Mouse (Mus musculus) left cerebral cortex, adult 2 months (tissue): ENCODE measurements around the gene Zfp638. TPM values are rescaled to one million over a fixed set of nuclear protein-coding genes. Genes with fewer than 3 reads are reported as not detected.

ENCODE experiments used
- DNase-seq, 2 experiments: peaks; one replicate each; pipeline ENCODE4 v3.0.0; 2021 to 2022; ENCODE audit warnings: low spot score in 2 of 2, mixed read lengths in 1 of 2; ENCODE audit errors: extremely low spot score in 1 of 2
- H3K27ac ChIP-seq: fragments of 200-600 bp; 2 replicates; pipeline ENCODE4 v1.8.1; 2022
- H3K4me3 ChIP-seq: fragments of 200-600 bp; 2 replicates; pipeline ENCODE4 v1.8.1; 2022
- CTCF ChIP-seq: fragments of 200-600 bp; IDR thresholded peaks from 2 replicates; pipeline ENCODE4 v1.8.1; 2022; ENCODE audit warnings: antibody characterized with exemption, mild to moderate bottlenecking, moderate library complexity
- intact Hi-C: fragments of 180-260 bp; cut with DNase I; formaldehyde crosslinking; loops from one replicate; pipeline ENCODE4 v1.15.1; 2025
- total RNA-seq, 2 experiments: library from RNA; stranded (reverse); gene quantifications; 2 replicates each; pipeline ENCODE4 v1.2.3; 2021

The Zfp638 gene
- total RNA-seq, 2 experiments from 2014 or later, result 132 to 134 TPM

DNA sequence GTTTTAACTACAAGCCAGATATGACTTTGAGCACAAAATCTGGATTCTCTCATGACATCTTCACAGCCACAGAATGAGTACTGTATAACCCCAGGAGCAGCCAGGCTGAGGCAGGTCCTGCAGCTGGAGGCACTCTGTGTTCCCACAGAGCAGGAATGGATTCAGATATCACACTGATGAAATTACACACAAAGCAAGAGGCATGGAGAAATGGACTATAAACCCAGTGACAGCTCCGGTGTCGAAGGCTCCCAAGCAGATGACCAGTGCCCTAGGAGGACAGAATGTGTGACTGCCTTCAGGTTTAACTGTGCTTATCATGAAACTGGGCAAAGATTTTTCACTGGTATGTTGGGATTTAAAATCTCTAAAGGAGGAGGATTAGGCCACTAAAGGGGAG, 20.8 kb upstream of the Zfp638 start:
- no peak overlapping the region for H3K4me3 ChIP-seq
- intact Hi-C loops, result no loop called here
- TF ChIP-seq CTCF, result no peak
- DNase-seq, result no peak
- H3K27ac ChIP-seq, result no peak overlapping the region

DNA sequence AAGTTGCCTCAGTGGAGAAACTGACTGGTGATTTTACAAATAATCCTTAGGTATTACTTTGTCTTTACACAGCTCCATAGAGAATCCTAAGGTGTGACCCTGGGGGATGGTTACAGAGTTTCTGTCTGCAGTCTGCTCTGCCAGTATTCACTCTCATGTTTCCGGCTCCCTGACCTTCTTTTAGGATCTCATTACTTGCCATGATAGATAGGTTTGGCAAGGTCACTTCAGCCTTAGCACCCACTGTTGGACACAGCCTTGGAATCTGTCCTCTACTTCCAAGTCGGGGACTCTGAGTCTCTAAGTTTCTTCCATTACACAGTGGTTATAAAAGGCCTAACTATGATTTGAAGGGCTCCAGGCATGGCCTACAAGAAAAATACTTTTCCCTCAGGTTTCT, 17.5 kb upstream of the Zfp638 start:
- intact Hi-C loops, result no loop called here
- no peak for DNase-seq
- no peak overlapping the region for H3K4me3 ChIP-seq
- TF ChIP-seq CTCF, result no peak
- H3K27ac ChIP-seq, result no peak overlapping the region

DNA sequence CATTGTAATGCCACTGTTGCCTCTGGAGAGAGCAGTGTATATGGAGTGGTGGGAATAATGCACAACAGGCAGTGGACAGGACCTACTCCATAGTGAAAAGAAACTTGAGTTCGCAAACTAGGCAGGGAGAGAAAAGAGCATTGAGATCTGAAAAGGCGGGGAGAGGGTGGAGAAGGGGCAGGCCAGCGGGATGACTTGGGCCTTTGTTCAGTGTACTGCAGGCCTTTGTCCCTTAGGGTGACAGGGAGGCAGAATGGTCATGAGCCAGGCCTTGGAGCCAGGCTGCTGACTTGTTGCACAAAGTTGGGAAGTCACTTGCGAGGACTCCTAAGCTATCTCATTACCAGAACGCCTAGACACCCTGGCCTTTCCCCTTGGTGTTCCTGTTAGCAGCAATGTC, 9.4 kb upstream of the Zfp638 start:
- no peak for TF ChIP-seq CTCF
- DNase-seq, result no peak
- no peak overlapping the region for H3K27ac ChIP-seq
- no peak overlapping the region for H3K4me3 ChIP-seq
- intact Hi-C loops, result no loop called here

DNA sequence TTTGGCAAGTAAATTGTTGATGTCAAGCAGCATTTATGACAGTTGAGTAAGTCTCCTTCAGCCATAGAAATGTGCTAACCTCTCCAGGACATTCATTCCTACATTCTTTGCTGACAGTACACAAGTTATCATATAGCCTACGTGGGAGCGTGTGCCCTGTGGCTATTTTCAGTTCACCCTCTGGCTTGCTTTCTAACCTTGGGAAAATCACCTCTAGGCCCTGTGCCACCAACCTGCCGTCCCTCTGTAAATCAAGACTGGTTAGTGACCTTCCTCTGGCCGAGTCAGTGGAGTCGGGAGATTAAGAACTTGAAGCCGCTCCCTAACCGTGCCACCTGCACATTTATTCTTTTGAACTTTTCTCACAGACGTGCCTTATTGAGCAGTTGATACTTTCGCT, 6.9 kb upstream of the Zfp638 start:
- DNase-seq, result no peak
- no peak overlapping the region for H3K27ac ChIP-seq
- no peak for TF ChIP-seq CTCF
- intact Hi-C loops, result no loop called here
- no peak overlapping the region for H3K4me3 ChIP-seq

DNA sequence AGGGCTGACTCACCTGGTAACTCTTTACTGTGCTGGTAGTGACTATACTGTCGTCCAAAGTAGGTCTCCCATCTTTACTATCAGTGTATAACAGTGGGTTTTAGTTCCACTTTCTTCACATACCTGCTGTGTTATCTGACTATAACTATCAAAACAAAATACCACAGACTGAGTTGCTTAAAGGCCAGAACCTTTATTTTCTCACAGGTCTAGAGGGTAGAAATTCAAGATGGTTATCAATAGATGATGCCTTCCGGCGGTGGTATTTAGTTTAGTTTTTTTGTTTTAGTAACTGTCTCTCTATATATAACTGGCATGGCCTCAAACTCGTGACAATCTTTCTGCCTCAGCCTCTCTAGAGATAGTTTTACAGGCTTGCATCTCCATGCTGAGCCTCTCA, 3.4 kb upstream of the Zfp638 start:
- intact Hi-C loops, result no loop called here
- no peak for TF ChIP-seq CTCF
- Histone ChIP-seq H3K27ac (no peak overlapping the region), H3K4me3 (no peak overlapping the region)
- no peak for DNase-seq

- no peak for TF ChIP-seq CTCF
- peak overlapping the region; percentile 76 for H3K4me3 ChIP-seq
- H3K27ac ChIP-seq, result no peak overlapping the region
- DNase-seq, result no peak
- intact Hi-C loops, result loop anchor here (2.0 kb wide), 1 partner anchor 34 kb away; no protein-coding TSS in a partner anchor
Observed at GRCm38 (mm10) chr6:83866423-83866822, 486 bp upstream of the Zfp638 start.

- intact Hi-C loops, result loop anchor here (2.0 kb wide), 1 partner anchor 35 kb away; no protein-coding TSS in a partner anchor
- Histone ChIP-seq H3K27ac (peak overlapping the region; percentile 95), H3K4me3 (peak overlapping the region; percentile 76)
- TF ChIP-seq CTCF, result no peak; the same call in 1 of the 2 replicates
- peak; percentile 31 to 35 for DNase-seq
Observed at GRCm38 (mm10) chr6:83867598-83868585, 983 bp downstream of the Zfp638 start.

DNA sequence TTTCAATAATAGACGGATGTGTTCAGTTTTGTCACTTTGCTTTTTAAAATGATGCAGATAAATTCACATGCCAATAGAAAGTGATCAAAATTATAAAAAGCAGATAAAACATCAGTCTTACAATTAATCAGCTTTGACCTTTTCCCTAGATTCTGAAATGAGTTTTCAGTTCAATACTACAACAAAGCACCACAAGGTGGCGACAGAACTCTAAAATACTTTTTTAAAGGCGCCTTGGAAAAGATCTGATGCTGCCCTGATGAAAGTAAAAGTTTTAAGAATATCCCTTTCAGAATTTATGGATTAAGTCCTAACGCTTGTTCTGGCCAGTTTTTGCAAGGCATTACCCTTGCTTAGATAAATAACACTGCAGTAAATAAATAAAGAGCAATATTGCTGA, 12.9 kb downstream of the Zfp638 start:
- peak; percentile 81 for TF ChIP-seq CTCF
- intact Hi-C loops, result loop anchor here (2.0 kb wide), 2 partner anchors 35 to 181 kb away; no protein-coding TSS in a partner anchor
- no peak overlapping the region for H3K4me3 ChIP-seq
- peak; percentile 40 to 50 for DNase-seq
- no peak overlapping the region for H3K27ac ChIP-seq

DNA sequence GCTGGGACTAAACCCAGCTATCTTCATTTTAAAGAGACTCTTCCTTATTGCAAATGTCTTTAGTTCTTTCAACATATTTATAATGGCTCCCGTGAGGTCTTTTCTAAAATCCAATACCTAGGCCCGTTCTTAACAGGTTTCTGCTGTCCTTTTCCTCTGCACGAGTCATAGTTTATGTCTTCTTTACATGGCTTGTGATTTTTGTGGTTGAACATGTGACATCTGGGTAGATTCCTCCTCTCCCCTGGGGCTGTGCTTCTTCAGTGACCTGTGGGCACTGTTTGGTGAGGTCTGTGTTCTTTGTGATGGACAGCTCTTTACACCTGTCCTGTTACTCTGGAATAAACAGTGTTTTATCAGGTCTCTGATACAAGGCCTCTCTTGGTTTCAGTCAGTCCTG, 19.9 kb downstream of the Zfp638 start:
- intact Hi-C loops, result no loop called here
- H3K27ac ChIP-seq, result no peak overlapping the region
- no peak for DNase-seq
- TF ChIP-seq CTCF, result no peak
- no peak overlapping the region for H3K4me3 ChIP-seq

- intact Hi-C loops, result no loop called here
- DNase-seq, result no peak
- no peak for TF ChIP-seq CTCF
- no peak overlapping the region for H3K27ac ChIP-seq
- H3K4me3 ChIP-seq, result no peak overlapping the region
Observed at GRCm38 (mm10) chr6:83888802-83889201, 21.9 kb downstream of the Zfp638 start.

DNA sequence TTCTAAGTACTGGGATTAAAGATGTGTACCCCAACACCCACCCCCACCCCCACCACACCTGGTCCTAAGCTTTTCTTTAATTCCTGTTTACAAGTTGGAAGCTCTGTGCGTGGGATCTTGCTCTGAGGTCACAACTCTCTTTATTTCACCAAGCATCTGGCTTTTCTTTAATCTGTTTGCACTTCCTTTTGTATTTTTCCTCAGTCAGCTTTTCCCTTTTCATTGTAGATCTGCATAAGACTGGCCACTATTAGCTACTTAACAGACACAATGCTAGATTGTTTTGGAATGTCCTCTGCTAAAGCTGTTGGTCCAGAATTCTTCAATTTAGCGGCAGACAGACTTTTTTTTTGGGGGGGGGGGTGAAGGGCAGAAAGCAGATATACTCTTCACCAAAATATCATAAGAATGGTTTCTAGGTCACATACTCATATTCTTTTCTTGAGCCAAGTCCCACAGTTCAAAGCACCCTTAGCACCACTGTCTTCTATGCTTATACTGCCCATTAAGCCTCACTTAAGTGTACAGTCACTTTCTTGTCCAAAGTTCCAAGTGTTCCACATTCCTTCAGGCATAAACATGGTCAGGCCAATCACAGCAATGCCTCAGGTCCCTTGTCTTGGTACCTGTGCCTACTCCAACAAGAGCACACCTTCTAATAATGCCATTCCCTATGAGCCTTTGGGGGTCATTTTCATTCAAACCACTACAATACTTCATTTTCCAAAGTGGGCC, 23.5 kb downstream of the Zfp638 start:
- H3K27ac ChIP-seq, result no peak overlapping the region
- TF ChIP-seq CTCF, result no peak
- no peak overlapping the region for H3K4me3 ChIP-seq
- DNase-seq, result no peak
- intact Hi-C loops, result no loop called here

- intact Hi-C loops, result no loop called here
- no peak overlapping the region for H3K27ac ChIP-seq
- no peak for TF ChIP-seq CTCF
Observed at GRCm38 (mm10) chr6:83891251-83891650, 24.3 kb downstream of the Zfp638 start.

More at GRCm38 (mm10) chr6:83891251-83891650, 24.3 kb downstream of the Zfp638 start:
- DNase-seq, result no peak
- H3K4me3 ChIP-seq, result no peak overlapping the region
